ENCODE assay signal across 9 mouse cellular contexts in the genomic region with DNA sequence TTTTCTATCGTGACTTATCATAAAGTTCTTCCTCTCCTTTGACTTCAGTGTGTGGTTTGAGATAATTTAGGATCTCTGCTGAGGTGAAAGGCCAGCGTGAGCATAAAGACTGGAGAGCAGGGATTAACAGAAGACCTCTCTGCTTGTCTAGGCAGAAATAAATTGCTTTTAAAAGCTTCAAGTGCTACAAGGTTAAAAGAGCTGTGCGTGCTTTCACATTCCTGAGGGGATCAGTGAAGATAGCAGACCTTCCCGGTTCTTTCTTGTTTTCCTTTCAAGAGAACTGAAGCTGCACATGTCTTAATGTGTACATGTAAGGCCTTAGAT. TPM values are rescaled to one million over a fixed set of nuclear protein-coding genes. Genes with fewer than 3 reads are reported as not detected.
DNase-seq lines count a peak whose midpoint lies in the region; ATAC-seq and TF ChIP-seq lines count a peak whose summit lies in the region.
"Had no signal": no experiment of that assay in that cellular context is flagged by ENCODE, and none has a peak within 500 bp of the region (broad histone marks: within the 10 kb centered on the region; RNA-seq: fewer than 3 reads in every experiment).

No protein-coding gene starts in this region.

- TF ChIP-seq POLR2A in testis, adult 2 months (IDR thresholded peaks at IDR 0.05; ENCODE audit: control insufficient read depth, low read depth, low read length) = no peak

- 0 out of 2 replicates have a peak overlapping the region, but pooled peaks have one; percentile 79 for H3K9ac ChIP-seq in limb, embryonic 15.5 days

- no peak for ATAC-seq in limb, embryonic 15.5 days (ENCODE audit: insufficient number of reproducible peaks, low FRiP score, low TSS enrichment, low read depth)

- peak overlapping the region; percentile 53 for H3K4me2 ChIP-seq in limb, embryonic 15.5 days

- H3K36me3 ChIP-seq in testis, adult 2 months (ENCODE audit: control insufficient read depth, insufficient read depth, low read length) = no peaks in the 10 kb centered on the region
- H3K36me3 ChIP-seq in limb, embryonic 15.5 days = no peaks in the 10 kb centered on the region

- DNase-seq in embryo, embryonic 10.5 days (ENCODE audit: low spot score) = peak; percentile 70
- DNase-seq in embryo, embryonic 11 days = no peak
- DNase-seq in testis, postnatal 14 days (ENCODE audit: low spot score) = no peak
- DNase-seq in yolk sac, embryonic 10.5 days (ENCODE audit: low spot score) = peak; percentile 51
- DNase-seq in ovary, postnatal 10 days (ENCODE audit: low spot score) = no peak
- DNase-seq in urinary bladder, adult 18-20 months (ENCODE audit: low spot score in 2 of 2) = no peak
- DNase-seq: cerebellum, adult 9-11 months had no signal

- H3K27me3 ChIP-seq in testis, adult 2 months (ENCODE audit: control insufficient read depth, insufficient read depth, low read length) = no peaks in the 10 kb centered on the region
- no peaks in the 10 kb centered on the region for H3K27me3 ChIP-seq in limb, embryonic 15.5 days

- TF ChIP-seq CTCF in testis, adult 2 months (IDR thresholded peaks at IDR 0.05; ENCODE audit: control insufficient read depth, insufficient read depth, insufficient replicate concordance, low read depth, low read length) = no peak

- peak overlapping the region; percentile 93 for H3K27ac ChIP-seq in testis, adult 2 months (ENCODE audit: control insufficient read depth, insufficient read depth, low read depth, low read length)
- H3K27ac ChIP-seq in limb, embryonic 15.5 days = no peak overlapping the region

- WGBS in limb, embryonic 15.5 days = 4% methylated on average over 4 of the region's 4 CpGs

- peak overlapping the region; percentile 16; the same call in 1 of the 2 replicates for H3K4me3 ChIP-seq in testis, adult 2 months (ENCODE audit: control insufficient read depth, low read depth, low read length)
- peak overlapping the region; percentile 91 for H3K4me3 ChIP-seq in limb, embryonic 15.5 days

- peaks cover 4% of the 10 kb centered on the region for H3K4me1 ChIP-seq in testis, adult 2 months (ENCODE audit: control insufficient read depth, insufficient read depth, low read length)
- peaks cover 26% of the 10 kb centered on the region for H3K4me1 ChIP-seq in limb, embryonic 15.5 days

- H3K9me3 ChIP-seq in limb, embryonic 15.5 days = no peaks in the 10 kb centered on the region

RNA-seq across cellular contexts. Expression of a gene that starts 1.1 kb away (rescaled TPM):
- polyA plus RNA-seq in testis, adult 2 months (2012; rRNA removed) = 7.7 and 8.5 TPM in 2 replicates
- 29.7 and 38.6 TPM in 2 replicates for polyA plus RNA-seq in limb, embryonic 15.5 days (2015; fragmentation: Nextera tagmentation; extraction: Ambion mirVana)

RNA-seq across cellular contexts. Expression of a gene that starts 27.4 kb away (rescaled TPM):
- 11.3 and 11.4 TPM in 2 replicates for polyA plus RNA-seq in testis, adult 2 months (2012; rRNA removed)
- polyA plus RNA-seq in limb, embryonic 15.5 days (2015; fragmentation: Nextera tagmentation; extraction: Ambion mirVana) = 6.5 and 6.7 TPM in 2 replicates

Comparison
In these comparisons a context has a peak if more than half of its experiments do, and no peak if none do; other contexts are left out.
1. DNase-seq: peak in embryo, embryonic 10.5 days (single experiment) and yolk sac, embryonic 10.5 days (single experiment); none in embryo, embryonic 11 days (single experiment), testis, postnatal 14 days (single experiment), ovary, postnatal 10 days (single experiment) and urinary bladder, adult 18-20 months (0 of 2).